Mouse (Mus musculus) G1E-ER4 (cell line): ENCODE data around the gene C5ar2. TPM values are rescaled to one million over a fixed set of nuclear protein-coding genes. Genes with fewer than 3 reads are reported as not detected.

Experiments used
- GATA1 ChIP-seq: IDR thresholded peaks from one replicate; pipeline ENCODE4 v1.8.0; 2012; ENCODE audit warnings: low read length, inconsistent platforms
- polyA plus RNA-seq: library from polyadenylated mRNA; stranded (reverse); fragments of >175 nt; gene quantifications from 2 replicates; pipeline ENCODE4 v1.2.3, GENCODE M21; 2012

Gene C5ar2
- 0.08 and 0.14 TPM in 2 replicates for polyA plus RNA-seq

DNA sequence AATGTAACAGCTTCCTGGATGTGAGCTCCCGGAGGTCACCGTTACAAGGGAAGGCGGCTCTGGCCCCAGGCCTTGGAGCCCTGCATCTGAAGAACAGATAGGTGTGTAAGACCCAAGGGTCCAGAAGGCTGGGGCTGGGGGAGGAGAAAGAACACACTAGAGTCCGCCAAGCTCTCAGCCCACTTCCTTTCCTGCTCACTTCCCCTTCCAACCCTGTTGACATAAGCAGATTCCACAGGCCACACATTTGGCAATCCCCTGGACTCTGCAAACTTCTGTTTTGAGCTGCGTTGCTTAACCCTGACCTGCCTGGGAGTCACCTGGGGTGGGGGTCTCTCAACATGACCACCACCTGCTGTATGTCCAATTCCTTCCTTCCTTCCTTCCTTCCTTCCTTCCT is at the start of gene C5ar2:
C5ar2 (minus strand) TSS at position 88 of the 400 bp plus-strand sequence.
- TF ChIP-seq GATA1, result no peak

DNA sequence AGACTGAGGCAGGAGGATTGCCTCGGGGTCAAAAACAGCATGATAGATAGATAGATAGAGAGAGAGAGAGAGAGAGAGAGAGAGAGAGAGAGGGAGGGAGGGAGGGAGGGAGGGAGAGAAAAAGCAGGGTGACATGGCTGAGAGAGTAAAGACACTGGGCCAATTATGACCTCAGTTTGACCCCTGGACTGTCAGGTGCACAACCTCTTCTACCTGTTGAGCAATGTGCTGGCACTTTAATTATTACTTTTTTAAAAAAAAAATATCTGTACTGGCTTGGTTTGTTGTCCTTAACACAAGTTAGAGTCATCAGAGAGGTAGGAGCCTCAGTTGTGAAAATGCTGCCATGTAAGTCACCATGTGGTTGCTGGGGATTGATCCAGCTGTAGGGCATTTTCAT is 43.8 kb upstream of the C5ar2 start:
- no peak for TF ChIP-seq GATA1

DNA sequence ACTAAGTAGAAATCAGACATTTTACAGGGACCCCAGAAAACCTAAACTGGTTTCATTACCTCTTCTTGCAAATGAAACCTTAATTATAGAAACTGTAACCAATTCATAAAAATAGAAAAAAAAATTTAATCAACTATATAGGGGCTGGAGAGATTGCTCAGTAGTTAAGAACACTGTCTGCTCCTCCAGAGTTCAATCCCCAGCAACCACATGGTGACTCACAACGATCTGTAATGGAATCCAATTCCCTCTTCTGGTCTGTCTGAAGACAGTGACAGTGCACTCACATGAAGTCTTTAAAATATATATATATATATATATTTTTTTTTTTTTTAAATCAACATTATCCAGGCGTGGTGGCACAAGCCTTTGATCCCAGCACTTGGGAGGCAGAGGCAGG is 43.1 kb upstream of the C5ar2 start:
- no peak for TF ChIP-seq GATA1

DNA sequence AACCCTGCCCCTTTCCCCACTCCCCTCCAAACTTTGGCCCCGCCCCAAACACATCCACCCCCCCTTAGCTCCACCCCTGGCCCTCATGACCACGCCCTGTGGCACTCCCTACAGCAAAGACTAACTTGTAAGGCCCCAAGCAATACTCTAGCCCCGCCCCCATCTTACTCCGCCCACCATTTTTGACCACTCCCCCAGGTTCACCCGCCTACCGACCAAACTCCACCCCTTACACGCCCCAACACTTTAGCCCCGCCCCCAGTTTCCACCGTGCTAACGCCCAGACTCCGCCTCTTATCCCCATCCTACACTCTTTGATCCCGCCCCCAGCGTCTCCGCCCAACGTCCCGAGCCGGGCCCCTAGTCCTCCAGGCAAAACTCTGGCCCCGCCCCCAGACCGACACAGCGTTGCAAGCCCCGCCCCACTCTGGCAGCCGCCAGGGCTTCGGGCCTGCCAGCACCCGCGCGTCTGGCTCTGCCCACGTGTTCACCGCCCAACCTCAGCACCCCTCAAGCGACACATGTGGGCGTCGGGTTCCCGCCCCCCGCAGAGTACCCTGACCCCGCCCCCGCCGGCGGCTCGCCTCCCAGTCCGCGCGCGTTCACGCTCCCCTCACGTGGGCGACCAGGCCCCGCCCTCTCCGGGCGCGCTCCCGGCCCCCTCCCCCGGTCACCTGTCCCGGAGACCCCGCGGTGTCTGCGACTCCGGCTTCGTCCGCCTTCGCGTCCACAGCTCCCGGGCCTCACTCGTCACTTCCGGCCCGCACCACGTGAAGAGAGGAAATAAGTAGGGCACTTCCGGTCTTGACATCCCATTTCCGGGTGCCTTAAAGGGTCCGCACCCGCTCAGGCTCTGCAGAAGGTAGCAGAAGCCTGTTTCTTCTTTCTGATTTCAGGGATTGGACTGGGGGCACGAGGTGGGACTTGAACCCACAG is 42.3 kb upstream of the C5ar2 start, which contains the start of gene Ccdc9:
Ccdc9 (minus strand) TSS at position 770 of the 936 bp plus-strand sequence.
- TF ChIP-seq GATA1, result no peak

DNA sequence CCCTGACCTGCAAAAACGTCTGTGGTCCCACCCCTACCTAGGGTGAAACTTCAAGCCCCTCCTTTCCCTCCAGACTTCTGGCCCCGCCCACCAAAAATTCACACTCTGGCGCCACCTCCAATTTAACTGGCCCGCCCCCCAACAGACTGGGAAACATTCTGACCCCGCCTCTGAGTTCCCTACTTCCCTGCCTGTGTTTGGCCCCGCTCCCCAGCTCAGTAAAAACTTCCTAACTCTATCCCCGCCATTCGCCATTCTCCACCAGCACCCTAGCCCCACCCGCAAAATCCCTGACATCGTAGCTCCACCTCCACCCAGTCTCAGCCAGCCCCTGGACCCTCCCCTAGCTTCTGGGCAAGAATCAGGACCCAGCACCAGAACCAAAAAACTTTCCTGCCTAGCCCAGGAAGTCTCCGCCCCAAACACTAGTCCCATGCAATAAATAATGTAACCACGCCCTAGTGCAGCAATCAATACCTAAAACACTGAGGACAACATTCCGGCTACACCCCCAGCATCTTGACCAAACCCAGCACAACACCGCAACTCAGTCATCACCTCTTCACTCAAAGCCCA is 41.6 kb upstream of the C5ar2 start:
- no peak for TF ChIP-seq GATA1

DNA sequence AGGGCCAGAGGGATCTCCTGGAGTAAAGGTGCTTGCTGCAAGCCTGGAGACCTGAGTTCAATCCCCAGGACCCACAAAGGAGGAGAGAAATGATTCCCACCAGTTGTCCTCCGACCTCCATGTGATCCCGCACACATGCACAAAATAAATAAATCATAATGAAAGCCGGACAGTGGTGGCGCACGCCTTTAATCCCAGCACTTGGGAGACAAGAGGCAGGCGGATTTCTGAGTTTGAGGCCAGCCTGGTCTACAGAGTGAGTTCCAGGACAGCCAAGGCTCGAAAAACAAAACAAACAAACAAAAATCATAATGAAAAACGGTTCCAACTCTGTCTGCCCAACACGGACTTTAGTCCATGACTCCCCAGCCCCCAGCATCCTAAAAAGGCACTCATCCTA is 41.0 kb upstream of the C5ar2 start:
- no peak for TF ChIP-seq GATA1

DNA sequence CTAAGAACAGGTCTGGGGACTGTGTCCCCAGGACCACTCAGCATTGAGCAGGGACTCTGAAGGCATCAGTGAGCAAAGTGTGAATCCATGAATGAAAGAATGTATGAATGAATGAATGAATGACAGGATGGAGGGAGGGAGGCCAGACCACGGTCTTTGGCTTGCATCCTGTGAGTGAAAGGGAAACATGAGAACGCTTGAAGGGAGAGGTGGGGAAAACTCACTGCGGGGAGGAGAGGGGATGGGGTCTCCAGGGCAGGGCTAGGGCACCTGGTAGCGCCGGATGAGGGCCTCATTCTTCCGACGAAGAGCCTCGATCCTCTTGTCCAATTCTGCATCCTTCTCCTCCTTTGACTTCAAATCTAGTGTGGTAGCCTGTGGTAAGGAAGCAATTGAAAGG is 40.0 kb upstream of the C5ar2 start:
- no peak for TF ChIP-seq GATA1

DNA sequence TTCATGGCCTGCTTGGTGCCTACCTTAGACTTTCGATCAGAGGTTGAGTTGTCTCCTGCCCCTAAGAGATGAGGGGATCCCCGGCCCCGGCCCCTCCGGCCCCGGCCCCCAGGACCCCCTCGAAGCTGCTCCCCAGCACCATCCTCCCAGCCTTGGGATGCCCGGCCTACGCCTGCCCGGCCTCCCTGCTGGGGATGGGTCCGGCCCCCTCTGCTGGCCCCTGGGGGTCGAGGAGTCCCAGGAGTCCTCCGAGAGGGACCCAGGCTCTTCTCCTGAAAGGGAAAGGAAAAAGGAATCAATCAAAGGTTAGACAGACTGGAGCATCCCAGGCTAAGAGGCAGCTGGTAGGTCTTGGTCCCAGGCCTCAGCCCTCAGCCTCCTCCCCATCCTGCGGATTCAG is 38.4 kb upstream of the C5ar2 start:
- no peak for TF ChIP-seq GATA1

DNA sequence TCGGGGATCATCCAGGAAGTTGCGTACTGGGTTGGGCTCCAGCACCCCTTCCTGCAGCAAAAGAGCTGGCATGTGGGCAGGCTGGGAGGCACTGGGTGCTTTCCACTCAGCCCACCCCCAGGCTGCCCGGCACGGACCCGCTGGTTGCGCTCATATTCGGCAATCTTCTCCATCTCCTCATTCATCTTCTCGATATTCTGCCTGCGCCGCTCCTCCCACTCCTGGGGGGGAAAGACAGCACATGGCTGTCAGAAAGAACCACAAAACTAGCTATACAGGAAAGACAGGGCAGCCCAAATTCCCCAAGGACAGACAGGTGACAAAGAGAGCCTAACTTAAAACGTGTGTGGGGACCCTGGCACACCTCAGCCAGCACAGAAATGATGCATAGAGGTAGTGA is 36.8 kb upstream of the C5ar2 start:
- no peak for TF ChIP-seq GATA1

DNA sequence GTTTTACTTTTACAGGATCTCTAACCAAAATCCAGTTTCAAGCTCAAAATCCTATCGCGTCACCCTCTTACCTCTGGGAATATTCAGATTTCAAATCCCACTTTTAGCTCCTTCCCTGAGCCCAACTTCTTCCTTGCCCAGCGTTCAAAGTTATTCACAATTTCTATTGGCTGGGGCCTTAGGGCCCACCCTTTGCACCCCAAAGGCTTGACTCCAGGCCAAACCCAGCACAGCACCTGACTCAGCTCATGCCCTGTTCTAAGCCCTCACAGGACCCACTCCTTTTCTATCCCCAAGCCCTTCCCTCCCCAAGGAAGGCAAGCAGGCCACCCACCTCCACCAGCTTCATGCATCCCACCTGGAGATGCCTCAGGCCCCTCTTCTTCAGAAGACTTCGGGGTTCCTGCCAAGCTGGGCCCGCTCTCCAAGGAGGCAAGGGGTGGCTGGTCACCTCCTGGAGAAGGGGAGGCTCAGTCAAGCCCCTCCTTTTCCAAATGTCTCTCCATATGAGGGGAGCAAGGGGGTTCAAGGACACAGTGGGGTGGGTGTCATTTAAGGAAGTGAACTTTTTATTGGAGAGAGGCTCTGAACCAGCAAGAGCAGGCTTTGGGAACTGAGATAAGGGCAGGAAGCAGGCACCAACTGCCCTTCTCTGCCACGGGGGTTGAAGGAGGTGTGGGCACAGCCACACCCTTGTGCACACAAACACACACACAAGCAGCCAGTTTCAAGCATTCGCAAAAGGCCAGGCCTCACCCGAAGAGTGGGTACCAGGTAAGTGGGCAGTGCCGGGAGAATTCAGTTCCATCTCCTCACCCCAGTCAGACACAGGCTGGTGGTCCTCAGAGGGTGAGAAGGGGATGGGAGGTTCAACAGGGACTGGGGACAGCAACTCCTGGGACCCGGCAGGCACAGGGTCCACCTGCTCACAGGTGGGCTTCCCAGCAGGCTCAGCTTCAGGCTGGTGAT is 31.3 kb upstream of the C5ar2 start:
- no peak for TF ChIP-seq GATA1

DNA sequence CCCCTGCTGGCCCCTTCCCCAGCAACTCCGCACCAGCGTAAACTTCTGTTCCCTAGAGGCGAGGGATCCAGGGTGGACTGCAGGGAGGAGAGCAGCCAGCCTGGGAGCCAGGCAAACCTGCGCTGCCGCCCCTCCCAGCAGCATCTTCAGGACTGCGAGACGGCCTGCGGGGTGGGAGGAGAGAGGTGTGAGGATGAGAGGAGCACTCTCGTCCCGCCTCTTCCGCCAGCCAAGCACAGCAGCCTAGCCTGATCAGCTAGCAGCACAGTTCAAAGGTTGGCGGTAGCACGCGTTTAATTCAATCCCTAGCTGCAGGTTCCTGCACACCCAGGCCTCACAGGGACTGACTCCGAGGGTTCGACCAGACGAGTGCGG is 29.8 kb upstream of the C5ar2 start:
- no peak for TF ChIP-seq GATA1

DNA sequence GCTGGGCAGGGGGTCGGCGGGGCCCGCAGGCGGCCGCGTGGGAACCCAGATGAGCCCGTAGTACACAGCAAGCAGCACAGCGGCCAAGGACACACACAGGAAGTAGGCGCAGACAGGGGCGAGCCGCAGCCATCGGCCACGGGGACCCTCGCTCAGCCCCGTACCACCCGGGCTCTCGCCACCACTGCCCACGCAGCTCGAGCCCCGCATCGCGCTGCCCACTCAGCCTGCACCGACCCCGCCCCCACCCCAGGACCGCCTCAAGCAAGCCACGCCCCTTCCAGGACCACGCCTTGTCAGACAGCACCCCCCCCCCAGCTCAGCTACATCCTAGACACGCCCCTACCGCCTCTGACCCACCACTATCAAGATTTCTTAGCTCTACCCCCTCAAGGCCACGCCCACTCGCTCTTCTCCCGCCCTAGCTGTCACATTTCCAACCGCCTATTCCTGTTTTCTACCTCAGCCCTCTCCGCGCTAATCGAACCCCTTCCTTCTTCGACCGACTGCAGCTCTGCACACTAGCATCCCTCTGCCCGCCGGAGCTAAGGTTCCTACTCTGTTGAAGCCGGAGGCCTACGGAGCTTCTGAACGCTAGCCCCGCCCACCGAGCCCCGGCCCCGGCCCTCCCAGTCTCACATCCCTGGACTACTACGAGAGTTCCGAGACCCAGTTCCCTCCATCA is 29.3 kb upstream of the C5ar2 start, which contains the start of gene Inafm1:
Inafm1 (minus strand) TSS at position 537 of the 685 bp plus-strand sequence.
- TF ChIP-seq GATA1, result no peak

DNA sequence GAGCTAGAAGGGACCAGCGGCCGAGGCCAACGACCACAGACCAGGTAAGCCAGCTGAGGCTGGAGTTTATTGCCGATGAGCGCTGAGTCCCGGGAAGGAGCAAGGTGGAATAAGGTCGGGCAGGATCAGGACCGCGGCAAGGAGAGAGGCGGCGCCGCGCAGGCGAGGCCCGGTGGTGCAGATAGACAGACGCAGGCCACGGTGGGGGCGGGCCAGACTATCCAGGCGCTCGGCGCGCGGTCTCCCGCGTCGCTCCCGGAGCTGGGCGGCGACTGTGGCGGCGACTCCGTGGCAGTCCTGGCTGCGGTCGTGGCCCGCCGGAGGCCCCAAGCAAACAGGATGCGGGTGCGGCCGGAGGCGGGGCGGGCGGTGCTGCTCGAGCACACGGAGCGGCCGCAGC is 28.7 kb upstream of the C5ar2 start:
- no peak for TF ChIP-seq GATA1

DNA sequence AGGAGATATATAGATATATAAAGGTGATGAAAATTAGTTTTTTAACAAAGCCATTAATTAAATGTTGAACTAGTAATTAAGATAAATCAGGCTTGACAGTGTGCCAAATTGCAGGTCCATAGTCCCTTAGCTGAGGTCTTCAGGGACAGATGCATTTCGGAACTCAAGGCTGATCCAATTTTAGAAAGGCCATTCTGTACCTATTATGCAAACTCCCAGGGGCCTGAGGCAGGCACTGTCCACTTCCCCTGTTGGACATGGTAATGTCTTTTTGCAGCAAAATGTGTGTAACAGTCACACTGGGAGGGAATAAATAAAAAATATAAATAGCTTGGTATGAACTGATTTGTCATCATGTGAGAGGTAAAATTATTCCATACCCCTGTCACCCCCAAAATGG is 27.2 kb upstream of the C5ar2 start:
- TF ChIP-seq GATA1, result no peak

DNA sequence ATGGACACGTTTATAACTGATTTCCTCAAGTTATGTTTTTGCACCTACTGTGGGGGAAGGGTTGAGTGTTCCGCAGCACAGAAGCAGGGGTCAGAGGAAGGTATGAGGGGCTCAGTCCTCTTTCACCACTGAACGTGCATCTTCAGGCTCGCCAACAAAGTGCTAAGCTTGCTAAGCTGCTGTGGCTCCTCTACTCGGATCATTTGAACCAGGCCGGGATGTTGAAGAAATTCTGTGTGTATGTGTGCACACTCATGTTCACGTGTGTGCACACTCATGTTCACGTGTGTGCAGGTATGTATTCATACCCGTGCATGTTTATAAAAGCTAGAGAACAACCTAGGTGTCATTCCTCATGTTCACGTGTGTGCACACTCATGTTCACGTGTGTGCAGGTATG is 21.9 kb upstream of the C5ar2 start:
- TF ChIP-seq GATA1, result no peak
